Mouse (Mus musculus): ENCODE data around the gene Fam50b. TPM values are rescaled to one million over a fixed set of nuclear protein-coding genes. Genes with fewer than 3 reads are reported as not detected.

Fam50b gene
- not detected for polyA plus RNA-seq (2017; shearing (Covaris generic))

DNA sequence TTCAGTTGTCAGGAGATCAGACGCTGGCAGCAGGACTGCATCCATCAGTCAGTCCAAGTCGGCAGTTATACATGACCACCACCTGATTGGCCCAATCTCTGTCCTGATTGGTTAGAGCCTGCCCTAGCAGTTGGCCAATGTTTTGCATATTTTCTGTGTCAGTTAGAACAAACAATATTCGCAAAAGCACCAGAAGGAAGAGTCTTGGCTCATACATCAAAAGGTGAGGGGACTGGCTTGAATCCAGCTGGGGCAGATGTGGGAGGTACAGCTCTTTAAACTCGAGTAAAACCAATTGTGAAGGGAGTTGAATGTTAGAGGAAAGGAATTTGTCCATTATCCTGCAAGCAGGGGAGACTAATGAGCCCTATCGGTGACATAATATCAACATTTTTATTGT is at the start of gene Fam50b:
Fam50b (plus strand) TSS at position 165 of the 400 bp plus-strand sequence.
- ATAC-seq = no peak

DNA sequence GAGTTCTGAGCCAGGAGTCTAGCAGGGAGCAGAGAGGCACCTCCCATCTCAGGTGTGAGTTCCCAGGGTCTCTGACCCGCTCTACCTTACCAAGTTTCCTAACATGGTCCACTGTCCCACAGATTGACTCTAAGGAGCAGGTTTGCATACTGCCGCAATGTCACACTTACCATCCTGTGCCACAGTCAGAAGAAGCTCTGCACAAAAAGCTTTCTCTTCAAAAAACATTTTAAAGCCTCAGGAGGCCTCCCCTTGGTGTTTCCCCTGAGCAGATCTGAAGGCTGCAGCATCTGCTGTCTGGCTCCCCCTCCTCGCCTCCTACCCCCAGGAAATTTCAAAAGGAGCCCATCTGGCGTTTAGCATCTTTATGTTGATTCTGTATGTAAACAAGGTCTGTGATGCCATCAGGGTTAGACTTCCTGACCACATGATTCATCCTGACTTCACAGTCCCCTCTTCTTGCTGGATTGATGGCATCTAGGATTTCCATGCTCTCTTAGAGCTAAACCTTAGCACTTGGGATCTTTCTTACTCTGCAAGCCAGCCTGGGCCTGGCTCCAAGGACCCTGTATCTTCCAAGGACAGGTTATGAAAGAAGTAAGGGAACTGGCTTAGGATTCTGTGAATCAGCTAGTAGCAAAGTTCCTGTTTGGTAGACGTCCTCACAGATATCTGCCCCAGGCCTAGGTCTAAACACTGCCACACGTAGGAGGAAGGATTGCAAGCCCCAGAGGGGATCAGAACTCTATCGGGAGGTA is 49.5 kb upstream of the Fam50b start:
- ATAC-seq = no peak

DNA sequence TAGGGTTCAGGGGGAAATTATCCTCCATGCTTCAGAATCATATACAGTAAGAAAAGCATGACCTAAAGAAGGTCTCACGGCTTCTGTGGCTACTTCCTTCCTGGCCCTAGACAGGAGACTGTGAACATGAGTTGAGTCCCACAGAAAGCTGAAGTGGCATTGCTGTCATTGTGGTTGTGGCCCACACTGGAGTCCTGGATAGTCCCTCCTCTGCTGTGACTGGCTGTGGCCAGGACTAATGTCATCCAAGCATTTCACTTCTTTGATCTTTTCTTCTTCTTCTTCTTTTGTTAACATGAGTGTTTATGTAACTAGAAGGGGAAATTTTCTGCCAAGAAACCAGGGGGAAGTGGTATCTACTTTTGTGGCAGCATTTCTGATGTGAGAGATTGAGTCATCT is 43.6 kb upstream of the Fam50b start:
- no peak for ATAC-seq

DNA sequence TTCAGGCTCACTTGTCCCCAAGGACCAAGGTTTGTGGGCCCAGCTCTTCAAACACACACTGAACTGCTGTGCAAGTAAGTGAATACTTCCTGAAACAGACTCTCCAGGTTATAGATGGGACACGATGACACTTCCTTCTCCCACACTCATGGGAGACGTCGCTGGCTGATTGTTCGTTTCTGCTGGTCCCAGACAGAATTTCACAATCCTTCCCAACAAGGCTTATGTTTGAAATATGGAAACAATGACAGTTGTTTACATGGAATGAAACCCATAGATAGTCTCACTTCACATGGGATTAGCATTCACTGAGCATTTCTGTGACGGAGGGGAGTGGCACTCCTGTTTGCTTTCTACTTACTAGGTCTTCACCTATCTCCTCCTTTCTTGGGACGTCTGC is 41.5 kb upstream of the Fam50b start:
- ATAC-seq = no peak

DNA sequence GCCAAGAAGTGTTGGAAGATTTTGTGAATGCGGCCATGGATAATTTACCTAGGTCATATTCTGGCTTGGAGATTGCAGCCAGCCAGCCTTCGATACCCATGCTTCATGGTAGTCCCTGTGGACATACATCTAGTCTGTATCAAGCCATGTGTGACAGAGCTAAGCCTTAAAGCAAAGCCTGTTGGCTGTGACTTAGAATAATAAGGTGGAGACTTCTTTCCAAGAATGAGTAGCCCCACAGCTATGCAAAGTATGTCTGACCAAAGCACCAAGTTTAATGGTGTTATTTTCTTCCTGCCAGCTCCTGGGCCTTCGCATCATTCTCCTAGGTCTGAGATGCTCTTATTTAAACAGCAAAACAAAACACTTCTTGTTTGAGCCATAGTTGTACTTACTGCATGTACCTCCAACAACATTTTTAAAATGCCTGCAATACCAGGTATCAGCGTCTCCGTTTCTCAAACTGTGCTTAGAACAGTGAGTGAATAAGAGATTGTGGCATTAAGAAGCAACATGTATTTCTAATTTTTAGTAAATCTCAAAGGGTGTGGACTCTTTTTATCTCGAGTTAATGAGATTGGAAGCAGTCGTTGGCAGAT is 37.8 kb upstream of the Fam50b start:
- no peak for ATAC-seq

DNA sequence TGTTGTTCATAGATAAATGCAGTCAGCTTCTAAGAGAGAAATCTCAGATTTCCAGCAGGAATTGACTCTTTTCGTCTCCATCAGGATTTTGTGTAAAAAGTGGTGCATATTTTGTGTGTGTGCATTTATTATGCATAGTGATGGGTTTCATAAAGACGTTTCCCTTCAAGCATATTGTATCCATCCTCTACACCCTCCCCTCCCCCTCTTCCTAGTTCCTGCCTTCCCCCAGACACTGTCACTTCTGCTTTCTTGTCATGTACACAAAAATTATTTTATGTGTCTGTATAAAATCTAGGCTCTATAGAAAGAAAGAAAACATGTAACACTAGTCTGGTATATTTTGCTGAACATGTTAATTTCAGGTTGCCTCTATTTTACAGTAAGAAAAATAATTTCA is 34.6 kb upstream of the Fam50b start:
- ATAC-seq = no peak

DNA sequence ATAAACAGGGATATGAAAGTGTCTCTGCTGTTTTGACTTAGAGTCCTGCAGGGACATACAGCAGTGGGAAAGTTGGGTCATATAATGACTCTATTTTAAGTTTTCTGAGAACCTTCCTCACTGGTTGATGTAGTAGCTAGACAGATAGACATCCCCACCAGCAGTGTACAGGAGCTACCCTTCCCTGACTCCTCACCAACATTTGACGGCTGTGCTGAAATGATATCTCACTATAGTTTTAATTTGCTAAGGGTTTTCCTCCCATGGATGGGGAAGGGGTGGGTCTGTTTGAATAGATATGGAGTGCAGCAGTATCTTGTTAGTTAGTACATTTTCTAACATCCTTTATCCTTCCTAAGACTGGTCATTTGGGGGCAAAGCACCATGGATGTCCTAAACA is 34.0 kb upstream of the Fam50b start:
- ATAC-seq = no peak

DNA sequence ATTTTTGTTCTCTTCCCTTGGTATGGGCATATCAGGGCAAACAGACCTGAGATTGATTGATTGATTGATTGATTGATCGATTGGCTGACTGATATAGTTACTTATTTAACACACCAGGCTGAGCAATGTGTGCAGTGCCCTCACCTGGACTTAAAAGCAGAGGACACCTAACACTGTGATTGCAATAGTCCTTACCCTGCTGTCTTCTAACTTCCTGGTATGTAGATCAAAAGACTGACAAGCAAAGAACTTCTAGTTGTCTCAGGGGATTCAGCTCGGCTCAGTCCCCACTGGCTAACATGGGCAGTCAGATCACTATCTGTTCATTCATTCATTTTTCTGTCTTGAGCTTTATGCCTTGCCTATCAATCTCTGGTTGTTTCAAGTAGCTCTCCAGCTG is 31.3 kb upstream of the Fam50b start:
- no peak for ATAC-seq

DNA sequence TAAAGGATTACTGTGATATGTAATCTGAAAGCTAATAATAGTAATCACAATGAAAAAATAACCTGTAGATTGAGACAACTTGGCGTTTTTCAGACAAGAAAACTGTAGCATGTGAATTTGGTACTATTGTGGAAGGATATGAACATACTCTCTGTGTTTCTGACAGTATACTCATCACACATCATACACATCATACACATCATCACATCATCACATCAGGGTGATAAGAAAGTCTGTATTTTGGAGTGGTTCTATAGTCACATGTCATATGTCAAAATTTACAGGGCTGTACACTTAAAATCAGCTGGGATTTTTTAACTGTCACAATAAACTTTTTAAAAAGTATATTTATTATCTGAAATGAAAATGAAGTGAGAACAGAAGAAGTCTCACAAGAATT is 30.9 kb upstream of the Fam50b start:
- no peak for ATAC-seq

DNA sequence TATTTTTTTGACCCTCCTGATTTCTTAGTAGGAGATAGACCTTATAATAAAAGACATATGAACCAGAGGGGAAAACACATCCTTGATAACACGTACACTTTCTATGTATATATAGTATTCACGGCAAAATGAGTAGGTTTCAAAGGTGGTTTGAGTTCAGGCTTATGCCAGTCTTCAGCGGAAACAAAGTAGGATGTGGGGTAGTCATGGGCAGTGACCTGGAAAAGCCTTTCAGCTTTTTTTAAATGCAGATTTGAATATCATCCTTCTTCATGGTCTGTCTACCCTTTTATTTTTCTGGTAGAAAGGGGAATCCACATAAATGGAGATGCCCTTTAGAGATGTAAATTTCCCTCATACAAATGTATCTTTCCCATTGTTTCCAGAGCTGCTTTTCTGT is 29.8 kb upstream of the Fam50b start:
- no peak for ATAC-seq

DNA sequence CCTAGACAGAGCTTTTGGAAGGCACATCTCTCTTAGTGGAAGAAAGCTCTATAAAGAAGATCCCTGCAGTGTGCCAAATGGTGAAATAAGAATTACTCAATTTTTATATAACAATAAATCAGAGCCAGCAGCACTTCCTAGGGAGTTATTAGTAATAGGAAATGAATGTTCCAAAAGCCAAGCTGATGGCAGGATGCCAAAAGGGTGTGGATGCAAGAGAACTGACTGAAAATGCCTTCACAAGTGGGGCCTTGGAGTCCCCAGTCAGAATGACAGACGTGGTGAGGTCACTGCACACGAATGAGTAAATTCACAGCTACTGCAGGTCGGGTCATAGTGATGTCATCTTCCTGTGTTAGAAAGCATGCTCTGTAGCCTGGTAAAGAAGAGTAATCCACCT is 25.7 kb upstream of the Fam50b start:
- ATAC-seq = no peak

DNA sequence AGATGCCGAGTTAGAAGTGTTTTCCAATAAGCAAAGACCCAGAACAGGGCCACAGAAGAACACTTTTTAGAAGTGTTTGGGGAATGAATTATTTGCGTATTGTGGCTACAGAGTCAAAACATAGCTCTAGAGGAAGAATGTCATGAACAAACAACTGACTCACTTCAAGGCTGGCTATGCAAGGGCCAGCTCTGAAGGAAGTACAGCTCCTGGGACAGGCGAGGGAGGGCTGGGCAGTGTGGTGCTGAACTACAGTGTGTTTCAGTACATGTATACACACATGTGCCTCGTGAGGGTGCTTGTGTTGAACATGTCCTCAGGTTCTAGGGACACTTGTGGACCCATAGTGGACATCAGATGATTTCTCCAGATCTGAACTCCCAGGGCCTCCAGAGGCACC is 25.1 kb upstream of the Fam50b start:
- ATAC-seq = no peak

DNA sequence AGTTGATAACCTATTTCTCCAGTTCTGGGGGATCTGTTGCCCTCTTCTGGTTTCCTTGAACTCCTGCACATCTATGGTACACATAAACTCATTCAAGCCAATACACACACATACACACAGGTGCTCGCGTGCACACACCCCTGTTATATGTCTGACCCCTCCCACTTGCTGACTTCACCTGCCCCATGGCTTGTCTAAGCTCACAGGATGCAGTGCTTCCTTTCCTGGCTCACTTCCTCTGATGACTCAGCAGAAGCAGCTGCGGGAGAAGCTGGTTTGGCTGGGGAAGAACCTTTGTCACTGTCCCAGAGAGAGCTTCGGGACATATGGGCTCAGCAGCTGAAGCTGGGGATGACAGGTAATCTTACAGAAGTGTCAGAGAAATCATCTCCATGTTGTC is 23.2 kb upstream of the Fam50b start:
- ATAC-seq = no peak

DNA sequence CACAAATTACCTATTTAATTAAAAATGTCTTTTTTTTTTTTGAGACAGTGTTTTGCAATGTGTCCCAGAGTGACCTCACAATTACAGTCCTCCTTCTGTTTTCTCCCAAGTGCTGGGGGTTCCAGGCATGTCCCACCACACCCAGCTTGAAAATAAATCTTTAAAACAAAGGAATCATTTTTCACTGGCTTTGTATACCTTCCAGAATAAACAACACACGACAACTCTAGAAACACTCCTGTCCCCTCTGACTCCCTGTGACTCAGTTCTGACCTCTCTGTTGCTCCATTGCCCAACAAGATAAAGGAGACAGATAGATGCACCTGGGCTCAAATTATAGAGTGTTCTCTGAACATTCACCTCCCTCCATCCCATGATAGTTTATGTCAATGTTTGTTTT is 21.8 kb upstream of the Fam50b start:
- ATAC-seq = no peak

DNA sequence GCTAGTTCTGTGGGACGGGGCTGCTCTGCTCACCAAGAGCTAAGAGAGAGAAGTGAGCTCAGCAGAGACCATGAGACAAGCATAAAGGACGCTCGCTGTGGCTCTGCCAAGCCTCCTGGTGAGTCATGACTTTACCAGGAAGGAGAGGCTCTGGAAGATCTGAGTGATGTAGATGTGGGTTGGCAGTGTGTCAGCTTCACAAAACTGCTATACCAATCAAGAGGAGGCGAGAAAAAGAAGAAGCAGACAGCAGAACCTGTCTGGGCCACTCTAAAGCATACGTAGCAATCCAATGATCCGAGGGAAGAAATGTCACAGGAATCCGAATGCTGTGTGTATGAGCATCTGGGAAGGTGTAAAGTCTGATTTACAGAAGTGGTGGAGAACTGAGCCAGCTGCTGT is 19.2 kb upstream of the Fam50b start:
- ATAC-seq = no peak

DNA sequence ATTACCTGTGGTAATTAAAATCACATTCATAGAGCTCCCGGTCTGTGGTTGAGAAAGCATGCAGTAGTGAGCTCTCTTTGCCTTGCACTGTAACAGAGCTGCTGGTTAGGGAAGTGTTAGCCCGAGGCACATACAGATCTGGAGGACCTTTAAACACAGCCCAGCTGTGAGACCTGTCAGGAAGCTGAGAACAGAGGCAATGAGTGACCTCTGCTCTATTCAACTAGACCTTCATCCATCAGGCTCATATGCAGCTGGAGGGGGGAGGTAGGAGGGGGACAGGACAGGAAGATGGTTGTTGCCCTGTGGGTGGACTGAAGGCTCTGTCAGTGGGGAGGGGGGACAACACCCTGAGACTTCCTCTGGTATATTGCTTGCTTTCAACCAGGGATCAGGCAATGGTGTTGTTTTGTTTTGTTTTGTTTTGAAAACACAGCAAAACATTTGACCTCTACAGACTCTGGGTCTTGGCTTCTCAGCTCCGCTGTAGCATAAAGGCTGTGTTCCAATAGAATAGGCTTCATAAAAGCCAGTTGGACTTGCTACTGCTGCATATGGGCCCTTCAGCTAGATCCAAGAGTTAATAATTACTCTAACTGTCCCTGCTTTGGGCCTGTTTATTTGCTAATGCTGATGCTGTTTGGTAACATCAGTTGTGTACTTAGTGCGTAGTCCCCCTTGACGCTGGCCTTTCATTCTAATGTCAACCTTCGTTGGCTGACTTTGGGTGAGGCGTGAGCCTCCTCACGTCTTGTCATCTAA is 9.6 kb upstream of the Fam50b start:
- ATAC-seq = no peak

DNA sequence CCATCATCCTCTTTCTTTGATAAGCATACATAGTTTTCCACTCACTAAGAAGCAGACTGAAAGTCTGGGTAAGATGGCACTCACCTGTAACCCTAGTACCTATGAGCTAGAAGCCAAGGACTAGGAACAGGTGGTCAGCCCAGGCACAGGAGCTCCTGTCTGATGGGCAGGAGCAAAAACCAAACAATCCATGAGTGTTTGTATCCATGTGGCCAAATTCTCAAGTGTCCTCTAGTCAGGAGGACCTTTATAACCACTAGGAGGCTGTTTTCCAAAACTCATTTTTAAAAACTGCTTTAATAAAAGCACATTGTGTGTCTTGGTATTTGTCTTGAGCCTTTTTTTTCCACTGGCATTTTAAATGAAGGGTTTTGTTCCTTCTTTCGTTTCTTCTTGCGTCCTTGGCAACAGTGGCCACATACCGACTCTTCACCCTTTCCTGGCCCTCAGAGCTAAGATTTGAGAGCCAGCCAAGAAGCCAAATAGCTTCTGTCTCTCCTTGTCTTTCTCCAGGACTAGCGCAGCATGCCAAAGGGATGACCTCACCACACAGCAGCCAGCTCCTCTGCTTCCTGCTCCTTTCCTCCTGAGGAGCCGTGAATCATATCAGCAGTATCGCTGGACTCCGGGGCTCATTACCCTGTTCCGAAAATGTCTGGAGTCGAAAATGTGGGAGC is 8.7 kb upstream of the Fam50b start:
- ATAC-seq = no peak

DNA sequence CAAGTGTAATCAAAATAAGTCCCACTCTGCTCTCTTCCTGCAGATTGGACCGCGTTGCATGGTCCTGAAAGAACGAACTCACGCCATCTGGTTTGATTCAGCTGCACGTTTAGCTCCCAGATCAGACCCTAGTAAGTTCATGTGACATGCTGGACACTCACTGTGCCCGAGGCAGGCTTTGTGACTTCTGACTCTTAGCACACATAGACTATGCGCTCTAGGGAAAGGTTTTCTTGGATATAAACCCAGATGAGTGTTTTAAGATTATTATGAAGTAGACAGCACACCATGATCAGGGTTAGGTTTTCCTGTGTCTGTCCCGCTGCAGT is 8.2 kb upstream of the Fam50b start:
- ATAC-seq = no peak

DNA sequence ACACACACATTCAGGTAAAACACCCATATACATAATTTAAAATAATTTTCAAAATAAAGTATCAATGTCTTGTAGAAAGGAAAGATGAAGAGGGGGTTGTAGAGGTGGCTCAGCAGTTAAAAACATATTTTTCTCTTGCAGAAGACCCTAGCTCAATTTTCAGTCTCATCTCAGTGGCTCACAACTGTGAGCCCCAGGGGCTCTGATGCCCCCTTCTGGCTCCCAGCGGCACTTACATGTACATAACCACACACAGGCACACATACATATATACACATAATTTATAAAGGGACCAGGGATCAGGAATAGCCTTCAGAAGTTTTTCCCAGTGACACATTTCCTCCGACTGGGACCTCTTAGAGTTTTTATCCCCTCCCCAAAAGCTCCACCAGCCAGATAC is 7.6 kb upstream of the Fam50b start:
- ATAC-seq = no peak

DNA sequence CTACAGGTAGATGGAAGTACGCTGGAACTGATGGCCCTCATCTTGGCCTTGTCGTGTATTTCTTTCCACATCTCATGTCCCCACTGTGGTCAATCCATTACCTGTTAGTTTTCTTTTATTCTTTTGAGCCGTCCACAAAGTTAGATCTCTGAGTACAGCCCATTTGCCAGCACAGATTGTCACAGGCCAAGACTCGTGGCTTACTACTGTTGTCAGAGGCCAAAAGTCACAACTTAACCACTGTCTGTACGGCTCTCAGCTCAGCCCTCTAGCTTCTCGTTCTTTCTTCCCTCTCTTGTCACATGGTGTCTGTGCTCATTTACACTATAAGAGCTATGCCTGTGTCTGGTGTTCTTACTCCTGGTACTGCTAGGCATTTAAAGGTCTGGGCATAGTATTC is 3.1 kb upstream of the Fam50b start:
- no peak for ATAC-seq

DNA sequence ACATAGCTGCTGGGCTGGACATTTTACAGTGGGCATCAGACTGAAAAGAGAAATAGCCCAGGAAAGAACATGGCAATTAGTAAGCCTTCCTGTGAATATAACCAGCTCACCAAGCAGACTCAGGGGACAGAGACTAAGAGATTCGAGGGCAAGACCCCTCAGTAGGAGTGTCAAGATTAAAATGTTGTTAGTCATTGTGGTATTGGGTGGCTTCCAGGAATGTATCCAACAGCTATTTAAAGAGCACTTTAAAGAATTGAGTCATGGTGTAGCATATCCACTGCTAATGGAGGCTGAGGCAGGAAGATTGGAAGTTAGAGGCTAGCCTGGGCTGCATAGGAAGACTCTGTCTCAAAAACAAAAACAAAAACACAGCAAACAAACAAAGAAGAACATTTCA is 870 bp upstream of the Fam50b start:
- no peak for ATAC-seq

DNA sequence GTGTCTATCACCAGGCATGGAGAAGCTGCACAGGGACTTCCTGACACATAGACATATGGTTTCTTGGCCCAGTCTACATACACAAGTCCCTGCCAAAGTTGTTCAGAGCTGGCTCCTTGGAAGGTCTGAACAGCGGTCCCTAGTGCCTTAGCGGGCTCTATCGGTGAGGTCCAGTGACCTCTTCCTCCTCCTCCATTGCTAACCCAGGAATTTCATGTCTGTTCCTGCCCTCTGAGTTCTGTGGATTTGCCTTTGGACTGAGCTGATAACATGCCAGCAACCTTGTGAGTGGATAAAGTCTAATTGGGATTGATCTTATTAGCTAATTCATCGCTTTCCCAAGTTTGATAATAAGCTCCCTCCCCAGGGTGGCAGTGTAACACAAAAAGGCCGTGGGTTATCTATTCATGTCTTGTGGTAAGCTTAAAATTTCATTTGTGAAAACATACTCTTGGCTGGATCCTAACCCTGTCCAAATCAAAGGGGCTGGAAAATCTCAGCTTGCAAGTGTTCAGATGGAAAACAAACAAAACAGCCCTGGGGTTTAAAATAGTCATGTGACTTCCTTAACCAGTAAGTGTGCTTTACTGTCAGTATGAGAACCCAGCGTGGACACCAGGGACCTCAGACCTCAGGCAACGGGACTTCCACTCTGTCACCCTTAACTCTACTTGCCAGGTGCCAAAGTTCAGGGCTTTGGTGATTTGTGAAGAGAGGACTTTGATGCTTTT is 3.5 kb downstream of the Fam50b start:
- no peak for ATAC-seq

DNA sequence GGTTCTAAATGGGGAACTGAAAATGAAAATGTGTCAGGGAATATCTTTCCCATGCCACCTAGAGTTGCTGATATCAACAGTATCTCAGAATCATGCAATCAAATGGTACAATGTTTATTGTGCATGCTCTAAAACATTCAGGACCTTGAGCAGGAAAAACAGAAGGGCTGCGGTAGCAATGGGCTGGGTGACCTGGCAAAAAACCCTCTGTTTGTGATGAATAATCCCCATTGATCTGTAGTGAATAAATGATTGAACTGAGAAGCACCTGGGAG is 4.0 kb downstream of the Fam50b start:
- ATAC-seq = no peak

Measured in inflammation-experienced regulatory T-cells, adult 6 months (primary cell).